Mouse (Mus musculus) adrenal gland, adult 2 months (tissue): ENCODE data around the gene Olfr96. TPM values are rescaled to one million over a fixed set of nuclear protein-coding genes. Genes with fewer than 3 reads are reported as not detected.
"Not testable (repeated sequence)": the region's sequence is repeated elsewhere in the genome, so short reads cannot be mapped to it uniquely, and the experiment has no call there.

Source experiments
- DNase-seq: peaks from one replicate; pipeline ENCODE4 v3.0.0; 2021
- long read RNA-seq: library from polyadenylated mRNA; stranded (forward); transcript quantifications from one replicate; pipeline ENCODE4 v2.0.0, GENCODE M21; 2021
- polyA plus RNA-seq: library from polyadenylated mRNA; depleted of rRNA; stranded (reverse); fragments of >200 nt; gene quantifications from 2 replicates; pipeline ENCODE4 v1.2.3, GENCODE M21; 2012; rRNA removed
- total RNA-seq, 2 experiments: library from RNA; stranded (reverse); gene quantifications; 2 replicates each; pipeline ENCODE4 v1.2.3; 2021

Olfr96 gene
- total RNA-seq (not detected), polyA plus RNA-seq (not detected in 2 replicates)
- long read RNA-seq = 0 reads

- no peak for DNase-seq
Measured at GRCm38 (mm10) chr17:37219846-37220245, at the start of gene Olfr96. Olfr96 (plus strand) TSS chr17:37220146.

- DNase-seq = no peak
Measured at GRCm38 (mm10) chr17:37185474-37185873, 34.5 kb upstream of the Olfr96 start.

- DNase-seq = peak; percentile 19
Measured at GRCm38 (mm10) chr17:37190711-37191110, 29.2 kb upstream of the Olfr96 start.

GRCm38 (mm10) chr17:37193032-37193431 is 26.9 kb upstream of the Olfr96 start:
- DNase-seq = no peak

- no peak for DNase-seq
Measured at GRCm38 (mm10) chr17:37193656-37194055, 26.3 kb upstream of the Olfr96 start, which contains the start of gene Ubd. Ubd (plus strand) TSS chr17:37193892.

- DNase-seq = peak; percentile 48
Measured at GRCm38 (mm10) chr17:37194782-37195181, 25.2 kb upstream of the Olfr96 start.

- peak; percentile 57 for DNase-seq
Measured at GRCm38 (mm10) chr17:37196845-37197724, 22.9 kb upstream of the Olfr96 start.

GRCm38 (mm10) chr17:37200894-37201293 is 19.1 kb upstream of the Olfr96 start, which contains the start of gene Olfr94:
Olfr94 (minus strand) TSS chr17:37200994.
- DNase-seq = no peak

GRCm38 (mm10) chr17:37203206-37203916 is 16.6 kb upstream of the Olfr96 start:
- peak; percentile 70 for DNase-seq

- DNase-seq = no peak
Measured at GRCm38 (mm10) chr17:37203917-37204236, 16.1 kb upstream of the Olfr96 start.

GRCm38 (mm10) chr17:37210884-37211768 is 8.8 kb upstream of the Olfr96 start:
- DNase-seq = no peak

GRCm38 (mm10) chr17:37213018-37213417 is 6.9 kb upstream of the Olfr96 start, which contains the start of gene Olfr95:
Olfr95 (minus strand) TSS chr17:37213118.
- DNase-seq = no peak

- DNase-seq = peak; percentile 40
Measured at GRCm38 (mm10) chr17:37218486-37218885, 1.5 kb upstream of the Olfr96 start.

- no peak for DNase-seq
Measured at GRCm38 (mm10) chr17:37221879-37222278, 1.9 kb downstream of the Olfr96 start.

- DNase-seq = not testable (repeated sequence)
Measured at GRCm38 (mm10) chr17:37237230-37237629, 17.3 kb downstream of the Olfr96 start, which contains the start of gene Olfr97. Olfr97 (minus strand) TSS chr17:37237330.

GRCm38 (mm10) chr17:37242198-37242597 is 22.3 kb downstream of the Olfr96 start:
- no peak for DNase-seq

- DNase-seq = peak; percentile 21
Measured at GRCm38 (mm10) chr17:37246715-37247114, 26.8 kb downstream of the Olfr96 start.

- DNase-seq = no peak
Measured at GRCm38 (mm10) chr17:37249460-37249859, 29.5 kb downstream of the Olfr96 start.

GRCm38 (mm10) chr17:37250544-37250943 is 30.6 kb downstream of the Olfr96 start:
- peak; percentile 10 for DNase-seq

- no peak for DNase-seq
Measured at GRCm38 (mm10) chr17:37263626-37264025, 43.7 kb downstream of the Olfr96 start, which contains the start of gene Olfr98. Olfr98 (minus strand) TSS chr17:37263749.

GRCm38 (mm10) chr17:37270058-37270701 is 50.2 kb downstream of the Olfr96 start, which contains the start of gene H2-M3:
H2-M3 (plus strand) TSS chr17:37270220.
- DNase-seq = peak; percentile 89
